Mouse (Mus musculus) bone marrow, adult 2 months (tissue): ENCODE measurements at regions not wholly inside any gene's neighbourhood (a gene's known extent, or its start where the extent isn't known, plus 50 kb on each side); places are given as distances from the start of the nearest gene placed in this dataset.

Experiments
- CTCF ChIP-seq: fragments of 200-500 bp; IDR thresholded peaks from 2 replicates; pipeline ENCODE4 v1.5.1; 2011; ENCODE audit warnings: low read length, control low read depth; ENCODE audit not compliant: control insufficient read depth, insufficient read depth
- POLR2A ChIP-seq: fragments of 200-500 bp; IDR thresholded peaks from 2 replicates; pipeline ENCODE4 v1.6.1; 2011; ENCODE audit warnings: low read depth, mild to moderate bottlenecking, control low read depth, low read length, borderline replicate concordance; ENCODE audit not compliant: control insufficient read depth

DNA sequence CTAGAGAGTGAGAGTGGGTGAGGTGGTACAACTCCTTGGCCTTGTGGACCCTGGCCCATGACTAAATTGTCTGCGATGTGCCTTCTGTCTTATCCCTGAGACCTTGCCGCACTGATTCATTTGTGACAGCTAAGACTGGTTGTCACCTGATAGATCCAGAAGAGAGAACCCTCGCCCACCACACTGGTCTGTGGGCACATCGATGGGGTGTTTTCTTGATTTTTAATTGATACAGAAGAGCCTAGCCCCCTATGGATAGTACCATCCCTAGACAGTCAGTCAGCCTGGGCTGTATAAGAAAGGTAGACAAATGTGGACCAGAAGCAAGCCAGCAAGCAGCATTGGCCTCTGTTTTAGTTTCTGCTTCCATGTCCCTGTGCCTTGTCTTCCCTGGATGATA is 222.9 kb downstream of the Irs2 start:
- TF ChIP-seq CTCF (no peak), POLR2A (no peak)
